Mouse (Mus musculus) lung, embryonic 16.5 days (tissue): Measurements from ENCODE around the gene Olfr1019. TPM values are rescaled to one million over a fixed set of nuclear protein-coding genes. Genes with fewer than 3 reads are reported as not detected.

Experiments used
- ATAC-seq: fragments of 200-750 bp; cut with Nextera tagmentation; 2 replicates; pipeline ENCODE4 v1.8.0; 2017; ENCODE audit warnings: low read depth, mild to moderate bottlenecking, moderate library complexity
- H3K27ac ChIP-seq: fragments of 300-500 bp; sonication (generic); 2 replicates; pipeline ENCODE4 v1.5.1; 2014; ENCODE audit warnings: mild to moderate bottlenecking, control low read depth, low read length
- H3K27me3 ChIP-seq: fragments of 300-500 bp; sonication (generic); 2 replicates; pipeline ENCODE4 v1.6.1; 2014; ENCODE audit warnings: low read depth, low read length, mixed read lengths; ENCODE audit not compliant: control insufficient read depth, insufficient read depth
- H3K36me3 ChIP-seq: fragments of 300-500 bp; sonication (generic); 2 replicates; pipeline ENCODE4 v1.6.1; 2014; ENCODE audit warnings: low read length; ENCODE audit not compliant: control insufficient read depth, insufficient read depth
- H3K4me1 ChIP-seq: fragments of 300-500 bp; sonication (generic); replicated peaks from 2 replicates; pipeline ENCODE4 v1.6.1; 2014; ENCODE audit warnings: low read length, mixed read lengths; ENCODE audit not compliant: control insufficient read depth, insufficient read depth
- H3K4me2 ChIP-seq: fragments of 300-500 bp; sonication (generic); 2 replicates; pipeline ENCODE4 v1.6.1; 2014; ENCODE audit warnings: low read depth, low read length, control low read depth
- H3K4me3 ChIP-seq: fragments of 300-500 bp; sonication (generic); 2 replicates; pipeline ENCODE4 v1.5.1; 2014; ENCODE audit warnings: mild to moderate bottlenecking, low read length, control low read depth
- H3K9ac ChIP-seq: fragments of 300-500 bp; sonication (generic); 2 replicates; pipeline ENCODE4 v1.6.1; 2014; ENCODE audit warnings: low read length, control low read depth
- H3K9me3 ChIP-seq: fragments of 300-500 bp; sonication (generic); 2 replicates; pipeline ENCODE4 v1.6.1; 2016; ENCODE audit warnings: low read length; ENCODE audit not compliant: control insufficient read depth
- WGBS: fragments of 180-500 bp; shearing (Covaris S2); extraction: QIAGEN DNeasy Blood & Tissue Kit; methylation state at CpG from one replicate; pipeline ENCODE4 v1.1.7; 2014; 5-methylcytosine and 5-hydroxymethylcytosine counted together
- polyA plus RNA-seq: library from polyadenylated mRNA; unstranded; fragments of >200 nt; fragmentation: Nextera tagmentation; extraction: Ambion mirVana; gene quantifications from 2 replicates; pipeline ENCODE4 v1.2.1, GENCODE M21; 2015

Olfr1019 gene
- not detected in 2 replicates for polyA plus RNA-seq

- no peaks in the 10 kb centered on the region for H3K4me1 ChIP-seq
- no peaks in the 10 kb centered on the region for H3K9me3 ChIP-seq
- ATAC-seq = no peak
- no peak within 1 kb of the TSS for H3K4me3 ChIP-seq
- H3K9ac ChIP-seq = no peak within 1 kb of the TSS
- H3K27me3 ChIP-seq = no peaks in the 10 kb centered on the region
- no peaks in the 10 kb centered on the region for H3K36me3 ChIP-seq
- no peak within 1 kb of the TSS for H3K27ac ChIP-seq
- no peak within 1 kb of the TSS for H3K4me2 ChIP-seq
Measured at GRCm38 (mm10) chr2:85845383-85845782, at the start of gene Olfr1019. Gene Olfr1019, minus strand, starts transcription at chr2:85845483.

- Histone ChIP-seq H3K36me3 (no peaks in the 10 kb centered on the region), H3K9ac (no peak within 1 kb of the TSS), H3K27ac (no peak within 1 kb of the TSS), H3K27me3 (no peaks in the 10 kb centered on the region), H3K9me3 (no peaks in the 10 kb centered on the region), H3K4me2 (no peak within 1 kb of the TSS), H3K4me1 (no peaks in the 10 kb centered on the region), H3K4me3 (no peak within 1 kb of the TSS)
- WGBS = 57% methylated on average over 2 of the region's 2 CpGs
- no peak for ATAC-seq
Measured at GRCm38 (mm10) chr2:85885340-85885739, 40.1 kb upstream of the Olfr1019 start, which contains the start of gene Olfr1023. Gene Olfr1023, plus strand, starts transcription at chr2:85885640.

GRCm38 (mm10) chr2:85868294-85868693, 23.0 kb upstream of the Olfr1019 start, which contains the start of gene Olfr1022:
Gene Olfr1022, plus strand, starts transcription at chr2:85868594.
- Histone ChIP-seq H3K4me3 (no peak within 1 kb of the TSS), H3K36me3 (no peaks in the 10 kb centered on the region), H3K9me3 (no peaks in the 10 kb centered on the region), H3K27me3 (no peaks in the 10 kb centered on the region), H3K4me1 (no peaks in the 10 kb centered on the region), H3K27ac (no peak within 1 kb of the TSS), H3K4me2 (no peak within 1 kb of the TSS), H3K9ac (no peak within 1 kb of the TSS)
- 37% methylated on average over 2 of the region's 2 CpGs for WGBS
- ATAC-seq = no peak

- no peak for ATAC-seq
- Histone ChIP-seq H3K4me1 (no peaks in the 10 kb centered on the region), H3K27me3 (no peaks in the 10 kb centered on the region), H3K36me3 (no peaks in the 10 kb centered on the region), H3K27ac (no peak within 1 kb of the TSS), H3K9me3 (no peaks in the 10 kb centered on the region), H3K4me3 (no peak within 1 kb of the TSS), H3K9ac (no peak within 1 kb of the TSS), H3K4me2 (no peak within 1 kb of the TSS)
- 67% methylated on average over 1 of the region's 1 CpGs for WGBS
Measured at GRCm38 (mm10) chr2:85846730-85847129, 1.4 kb upstream of the Olfr1019 start, which contains the start of gene Olfr1020. Gene Olfr1020, plus strand, starts transcription at chr2:85847030.

GRCm38 (mm10) chr2:85818179-85818578, 27.1 kb downstream of the Olfr1019 start, which contains the start of gene Olfr1018:
Gene Olfr1018, plus strand, starts transcription at chr2:85818479.
- Histone ChIP-seq H3K9ac (no peak within 1 kb of the TSS), H3K36me3 (no peaks in the 10 kb centered on the region), H3K4me2 (no peak within 1 kb of the TSS), H3K4me3 (no peak within 1 kb of the TSS), H3K9me3 (no peaks in the 10 kb centered on the region), H3K27ac (no peak within 1 kb of the TSS), H3K4me1 (no peaks in the 10 kb centered on the region), H3K27me3 (no peaks in the 10 kb centered on the region)
- ATAC-seq = no peak

GRCm38 (mm10) chr2:85804501-85804900, 40.8 kb downstream of the Olfr1019 start:
- Histone ChIP-seq H3K4me1 (no peaks in the 10 kb centered on the region), H3K4me2 (no peak overlapping the region), H3K9me3 (no peaks in the 10 kb centered on the region), H3K27me3 (no peaks in the 10 kb centered on the region), H3K36me3 (no peaks in the 10 kb centered on the region), H3K27ac (no peak overlapping the region), H3K9ac (no peak overlapping the region), H3K4me3 (no peak overlapping the region)
- WGBS = 69% methylated on average over 4 of the region's 4 CpGs
- ATAC-seq = no peak

- 71% methylated on average over 2 of the region's 2 CpGs for WGBS
- H3K4me2 ChIP-seq = no peak within 1 kb of the TSS
- no peak within 1 kb of the TSS for H3K9ac ChIP-seq
- H3K4me3 ChIP-seq = no peak within 1 kb of the TSS
- no peaks in the 10 kb centered on the region for H3K36me3 ChIP-seq
- H3K27me3 ChIP-seq = no peaks in the 10 kb centered on the region
- no peaks in the 10 kb centered on the region for H3K4me1 ChIP-seq
- no peaks in the 10 kb centered on the region for H3K9me3 ChIP-seq
- H3K27ac ChIP-seq = no peak within 1 kb of the TSS
- ATAC-seq = no peak
Measured at GRCm38 (mm10) chr2:85802444-85802843, 42.8 kb downstream of the Olfr1019 start, which contains the start of gene Olfr1016. Gene Olfr1016, minus strand, starts transcription at chr2:85802544.

GRCm38 (mm10) chr2:85792331-85792730, 53.0 kb downstream of the Olfr1019 start:
- 56% methylated on average over 2 of the region's 2 CpGs for WGBS
- H3K27ac ChIP-seq = no peak overlapping the region
- H3K9ac ChIP-seq = no peak overlapping the region
- H3K4me1 ChIP-seq = no peaks in the 10 kb centered on the region
- no peaks in the 10 kb centered on the region; the same call in 1 of the 2 replicates for H3K9me3 ChIP-seq
- no peak overlapping the region for H3K4me3 ChIP-seq
- no peaks in the 10 kb centered on the region for H3K27me3 ChIP-seq
- ATAC-seq = no peak
- no peaks in the 10 kb centered on the region for H3K36me3 ChIP-seq
- no peak overlapping the region for H3K4me2 ChIP-seq
